Mouse (Mus musculus) E14TG2a.4 (cell line): ENCODE measurements at regions not wholly inside any gene's neighbourhood (a gene's known extent, or its start where the extent isn't known, plus 50 kb on each side); places are given as distances from the start of the nearest gene placed in this dataset.

Source experiments
- H3K27me3 ChIP-seq: 2 replicates; pipeline ENCODE4 v1.6.1; 2014; ENCODE audit warnings: low read length, control low read depth; ENCODE audit not compliant: insufficient read depth
- H3K36me3 ChIP-seq: 2 replicates; pipeline ENCODE4 v1.6.1; 2014; ENCODE audit warnings: low read length, control low read depth; ENCODE audit not compliant: insufficient read depth
- H3K4me1 ChIP-seq: replicated peaks from 2 replicates; pipeline ENCODE4 v1.6.1; 2014; ENCODE audit warnings: low read depth, low read length, control low read depth
- H3K4me3 ChIP-seq: replicated peaks from 2 replicates; pipeline ENCODE4 v1.5.1; 2014; ENCODE audit warnings: mild to moderate bottlenecking, low read length
- H3K9me3 ChIP-seq: 2 replicates; pipeline ENCODE4 v1.6.1; 2014; ENCODE audit warnings: low read length, control low read depth
- CTCF ChIP-seq: conservative IDR thresholded peaks from 2 replicates; pipeline ENCODE4 v1.5.1; 2014; ENCODE audit warnings: low read length
- NANOG ChIP-seq: IDR thresholded peaks from 2 replicates; pipeline ENCODE4 v1.6.1; 2014; ENCODE audit warnings: borderline replicate concordance, low read length, mixed read lengths
- POU5F1 ChIP-seq: IDR thresholded peaks from 2 replicates; pipeline ENCODE4 v1.6.1; 2014; ENCODE audit warnings: low read length, borderline replicate concordance

- Histone ChIP-seq H3K4me1 (no peaks in the 10 kb centered on the region), H3K27me3 (no peaks in the 10 kb centered on the region), H3K36me3 (no peaks in the 10 kb centered on the region), H3K4me3 (no peak overlapping the region), H3K9me3 (peaks cover 9% of the 10 kb centered on the region)
- TF ChIP-seq POU5F1 (no peak), CTCF (no peak), NANOG (no peak)
Measured at GRCm38 (mm10) chr10:126254198-126254597, 288.2 kb downstream of the Lrig3 start.

GRCm38 (mm10) chr10:126249176-126249575, 283.2 kb downstream of the Lrig3 start:
- TF ChIP-seq CTCF (no peak), POU5F1 (no peak), NANOG (no peak)
- Histone ChIP-seq H3K36me3 (no peaks in the 10 kb centered on the region), H3K4me3 (no peak overlapping the region), H3K27me3 (no peaks in the 10 kb centered on the region), H3K9me3 (peaks cover 10% of the 10 kb centered on the region; the same call in 1 of the 2 replicates), H3K4me1 (no peaks in the 10 kb centered on the region)

GRCm38 (mm10) chr10:126243051-126243450, 277.1 kb downstream of the Lrig3 start:
- H3K27me3 ChIP-seq: no peaks in the 10 kb centered on the region
- no peak for TF ChIP-seq NANOG
- no peak for TF ChIP-seq POU5F1
- TF ChIP-seq CTCF: no peak
- no peaks in the 10 kb centered on the region for H3K36me3 ChIP-seq
- H3K9me3 ChIP-seq: peaks cover 7% of the 10 kb centered on the region; the same call in 1 of the 2 replicates
- H3K4me3 ChIP-seq: no peak overlapping the region
- no peaks in the 10 kb centered on the region for H3K4me1 ChIP-seq

- no peaks in the 10 kb centered on the region for H3K4me1 ChIP-seq
- no peaks in the 10 kb centered on the region for H3K9me3 ChIP-seq
- H3K36me3 ChIP-seq: no peaks in the 10 kb centered on the region
- TF ChIP-seq POU5F1 (no peak), NANOG (no peak), CTCF (no peak)
- H3K27me3 ChIP-seq: no peaks in the 10 kb centered on the region
- no peak overlapping the region for H3K4me3 ChIP-seq
Measured at GRCm38 (mm10) chr10:126239536-126239935, 273.6 kb downstream of the Lrig3 start.
